Comparison of ENCODE assay signal across 10 mouse cellular contexts in genomic region chr7:4795767-4796433, GRCm38 (mm10). TPM values are rescaled to one million over a fixed set of nuclear protein-coding genes. Genes with fewer than 3 reads are reported as not detected.
A peak's percentile ranks its signal among the peaks of the same experiment; 100 is the strongest.
DNase-seq lines count a peak whose midpoint lies in the region; ATAC-seq and TF ChIP-seq lines count a peak whose summit lies in the region.
"Had no signal": no experiment of that assay in that cellular context is flagged by ENCODE, and none has a peak within 500 bp of the region (broad histone marks: within the 10 kb centered on the region; RNA-seq: fewer than 3 reads in every experiment).

No protein-coding gene starts in this region.

- H3K4me3 ChIP-seq in forebrain, embryonic 11.5 days (ENCODE audit: low read depth, low read length) = no peak overlapping the region
- no peak overlapping the region for H3K4me3 ChIP-seq in forebrain, embryonic 16.5 days (replicated peaks; ENCODE audit: low read length)
- H3K4me3 ChIP-seq in midbrain, embryonic 15.5 days = no peak overlapping the region
- no peak overlapping the region for H3K4me3 ChIP-seq in midbrain, embryonic 16.5 days (ENCODE audit: low read depth, low read length)
- H3K4me3 ChIP-seq in intestine, postnatal 0 days (ENCODE audit: low read depth, low read length) = no peak overlapping the region
- H3K4me3 ChIP-seq: hindbrain, embryonic 15.5 days; neural tube, embryonic 13.5 days had no signal

- DNase-seq in forebrain, embryonic 11.5 days (ENCODE audit: low spot score) = no peak
- DNase-seq in cerebellum, postnatal 10 days = peak; percentile 48 to 62
- DNase-seq in natural killer cell, adult 2 months (ENCODE audit: low spot score in 2 of 2) = peak; percentile 24
- no peak for DNase-seq in frontal cortex, postnatal 10 days (ENCODE audit: low spot score in 2 of 2)

- TF ChIP-seq CTCF in intestine, postnatal 0 days (IDR thresholded peaks at IDR 0.05; ENCODE audit: low read depth) = peak; percentile 85

- H3K9ac ChIP-seq in forebrain, embryonic 11.5 days (ENCODE audit: low read length) = no peak overlapping the region
- H3K9ac ChIP-seq in forebrain, embryonic 16.5 days (replicated peaks; ENCODE audit: low read depth, low read length) = no peak overlapping the region
- H3K9ac ChIP-seq in midbrain, embryonic 15.5 days = no peak overlapping the region
- no peak overlapping the region for H3K9ac ChIP-seq in midbrain, embryonic 16.5 days (ENCODE audit: low read depth, low read length)
- no peak overlapping the region for H3K9ac ChIP-seq in intestine, postnatal 0 days (ENCODE audit: low read depth, low read length)
- H3K9ac ChIP-seq: hindbrain, embryonic 15.5 days; neural tube, embryonic 13.5 days had no signal

- H3K4me1 ChIP-seq in forebrain, embryonic 11.5 days (replicated peaks; ENCODE audit: control insufficient read depth, insufficient read depth, low read length) = peaks cover 7% of the 10 kb centered on the region; the same call in 1 of the 2 replicates
- H3K4me1 ChIP-seq in forebrain, embryonic 16.5 days (replicated peaks; ENCODE audit: control insufficient read depth, insufficient read depth, low read length) = peaks cover 17% of the 10 kb centered on the region
- peaks cover 15% of the 10 kb centered on the region for H3K4me1 ChIP-seq in midbrain, embryonic 15.5 days
- peaks cover 9% of the 10 kb centered on the region for H3K4me1 ChIP-seq in midbrain, embryonic 16.5 days (ENCODE audit: control insufficient read depth, insufficient read depth, low read length)
- H3K4me1 ChIP-seq in intestine, postnatal 0 days (replicated peaks; ENCODE audit: control insufficient read depth, insufficient read depth, low read length) = no peaks in the 10 kb centered on the region

- no peak overlapping the region for H3K27ac ChIP-seq in forebrain, embryonic 11.5 days (ENCODE audit: low read depth, low read length)
- H3K27ac ChIP-seq in forebrain, embryonic 16.5 days (ENCODE audit: low read length) = no peak overlapping the region
- H3K27ac ChIP-seq in midbrain, embryonic 15.5 days = 0 out of 2 replicates have a peak overlapping the region, but pooled peaks have one; percentile 21
- H3K27ac ChIP-seq in midbrain, embryonic 16.5 days (ENCODE audit: low read length) = no peak overlapping the region
- H3K27ac ChIP-seq in intestine, postnatal 0 days (ENCODE audit: low read depth, low read length) = no peak overlapping the region
- H3K27ac ChIP-seq: hindbrain, embryonic 15.5 days; neural tube, embryonic 13.5 days had no signal

- H3K4me2 ChIP-seq in forebrain, embryonic 11.5 days (ENCODE audit: low read depth, low read length, severe bottlenecking) = no peak overlapping the region
- no peak overlapping the region for H3K4me2 ChIP-seq in forebrain, embryonic 16.5 days (ENCODE audit: low read length)
- no peak overlapping the region for H3K4me2 ChIP-seq in midbrain, embryonic 15.5 days
- no peak overlapping the region for H3K4me2 ChIP-seq in midbrain, embryonic 16.5 days (ENCODE audit: low read length)
- no peak overlapping the region for H3K4me2 ChIP-seq in intestine, postnatal 0 days (replicated peaks; ENCODE audit: low read depth)
- H3K4me2 ChIP-seq: hindbrain, embryonic 15.5 days; neural tube, embryonic 13.5 days had no signal

- H3K36me3 ChIP-seq in forebrain, embryonic 11.5 days (ENCODE audit: control insufficient read depth, insufficient read depth, low read length) = peaks cover 16% of the 10 kb centered on the region
- peaks cover 17% of the 10 kb centered on the region for H3K36me3 ChIP-seq in forebrain, embryonic 16.5 days (ENCODE audit: control insufficient read depth, insufficient read depth)
- peaks cover 24% of the 10 kb centered on the region for H3K36me3 ChIP-seq in midbrain, embryonic 15.5 days (replicated peaks)
- peaks cover 16% of the 10 kb centered on the region for H3K36me3 ChIP-seq in midbrain, embryonic 16.5 days (ENCODE audit: control insufficient read depth, insufficient read depth, low read length)
- peaks cover 18% of the 10 kb centered on the region for H3K36me3 ChIP-seq in intestine, postnatal 0 days (ENCODE audit: control insufficient read depth, insufficient read depth)

- 77% methylated on average over 7 of the region's 7 CpGs for WGBS in forebrain, embryonic 11.5 days
- WGBS in forebrain, embryonic 16.5 days = 70% methylated on average over 7 of the region's 7 CpGs
- 74% methylated on average over 7 of the region's 7 CpGs for WGBS in midbrain, embryonic 15.5 days
- WGBS in midbrain, embryonic 16.5 days = 72% methylated on average over 7 of the region's 7 CpGs
- 68% methylated on average over 7 of the region's 7 CpGs for WGBS in intestine, postnatal 0 days

- H3K9me3 ChIP-seq in forebrain, embryonic 11.5 days (ENCODE audit: control insufficient read depth, low read length) = no peaks in the 10 kb centered on the region
- no peaks in the 10 kb centered on the region for H3K9me3 ChIP-seq in forebrain, embryonic 16.5 days (ENCODE audit: control insufficient read depth, low read length)
- H3K9me3 ChIP-seq in midbrain, embryonic 15.5 days = no peaks in the 10 kb centered on the region
- H3K9me3 ChIP-seq in midbrain, embryonic 16.5 days (replicated peaks; ENCODE audit: control insufficient read depth, low read length, poor library complexity, severe bottlenecking) = no peaks in the 10 kb centered on the region
- no peaks in the 10 kb centered on the region for H3K9me3 ChIP-seq in intestine, postnatal 0 days (ENCODE audit: control insufficient read depth)
- H3K9me3 ChIP-seq: hindbrain, embryonic 15.5 days; neural tube, embryonic 13.5 days had no signal

- 0 out of 2 replicates have a peak, but pooled peaks have one; percentile 10 for ATAC-seq in forebrain, embryonic 11.5 days (replicated peaks; ENCODE audit: low FRiP score)
- ATAC-seq in forebrain, embryonic 16.5 days = no peak
- no peak for ATAC-seq in midbrain, embryonic 15.5 days (replicated peaks)
- ATAC-seq in midbrain, embryonic 16.5 days = no peak
- ATAC-seq in intestine, postnatal 0 days = no peak

- no peaks in the 10 kb centered on the region; the same call in 1 of the 2 replicates for H3K27me3 ChIP-seq in forebrain, embryonic 11.5 days (ENCODE audit: control insufficient read depth, insufficient read depth, low read length)
- H3K27me3 ChIP-seq in forebrain, embryonic 16.5 days (replicated peaks; ENCODE audit: control insufficient read depth, insufficient read depth, low read length) = no peaks in the 10 kb centered on the region
- H3K27me3 ChIP-seq in midbrain, embryonic 15.5 days (replicated peaks) = no peaks in the 10 kb centered on the region
- H3K27me3 ChIP-seq in midbrain, embryonic 16.5 days (ENCODE audit: control insufficient read depth, insufficient read depth, low read depth, low read length) = no peaks in the 10 kb centered on the region
- no peaks in the 10 kb centered on the region for H3K27me3 ChIP-seq in intestine, postnatal 0 days (replicated peaks; ENCODE audit: control insufficient read depth, insufficient read depth, low read length)
- H3K27me3 ChIP-seq: hindbrain, embryonic 15.5 days had no signal

RNA-seq across cellular contexts. Expression of gene Rpl28, which starts 3.2 kb away (rescaled TPM):
- 203 and 220 TPM in 2 replicates for polyA plus RNA-seq in forebrain, embryonic 11.5 days (2014; fragmentation: Nextera tagmentation; extraction: Ambion mirVana)
- 173 and 179 TPM in 2 replicates for polyA plus RNA-seq in forebrain, embryonic 16.5 days (2015; fragmentation: Nextera tagmentation; extraction: Ambion mirVana)
- polyA plus RNA-seq in midbrain, embryonic 15.5 days (2015; fragmentation: Nextera tagmentation; extraction: Ambion mirVana) = 186 and 187 TPM in 2 replicates
- 201 and 213 TPM in 2 replicates for polyA plus RNA-seq in midbrain, embryonic 16.5 days (2015; fragmentation: Nextera tagmentation; extraction: Ambion mirVana)
- polyA plus RNA-seq in intestine, postnatal 0 days (2015; fragmentation: Nextera tagmentation; extraction: Ambion mirVana) = 419 and 467 TPM in 2 replicates

RNA-seq across cellular contexts. Expression of gene Tmem238, which starts 6.4 kb away (rescaled TPM):
- polyA plus RNA-seq in forebrain, embryonic 11.5 days (2014; fragmentation: Nextera tagmentation; extraction: Ambion mirVana) = 1.6 and 2.6 TPM in 2 replicates
- polyA plus RNA-seq in forebrain, embryonic 16.5 days (2015; fragmentation: Nextera tagmentation; extraction: Ambion mirVana) = 3.3 and 4.1 TPM in 2 replicates
- 5.4 and 5.8 TPM in 2 replicates for polyA plus RNA-seq in midbrain, embryonic 15.5 days (2015; fragmentation: Nextera tagmentation; extraction: Ambion mirVana)
- 6.2 and 6.5 TPM in 2 replicates for polyA plus RNA-seq in midbrain, embryonic 16.5 days (2015; fragmentation: Nextera tagmentation; extraction: Ambion mirVana)
- 74.3 and 75.5 TPM in 2 replicates for polyA plus RNA-seq in intestine, postnatal 0 days (2015; fragmentation: Nextera tagmentation; extraction: Ambion mirVana)

RNA-seq across cellular contexts. Expression of gene Tmem190, which starts 13.2 kb away (rescaled TPM):
- not detected in 2 replicates for polyA plus RNA-seq in forebrain, embryonic 11.5 days (2014; fragmentation: Nextera tagmentation; extraction: Ambion mirVana)
- not detected in 2 replicates for polyA plus RNA-seq in forebrain, embryonic 16.5 days (2015; fragmentation: Nextera tagmentation; extraction: Ambion mirVana)
- not detected in 2 replicates for polyA plus RNA-seq in midbrain, embryonic 15.5 days (2015; fragmentation: Nextera tagmentation; extraction: Ambion mirVana)
- 0.48 and 0.73 TPM in 2 replicates for polyA plus RNA-seq in midbrain, embryonic 16.5 days (2015; fragmentation: Nextera tagmentation; extraction: Ambion mirVana)
- 0.59 TPM in 1 of 2 replicates, not detected in the other for polyA plus RNA-seq in intestine, postnatal 0 days (2015; fragmentation: Nextera tagmentation; extraction: Ambion mirVana)
- polyA plus RNA-seq: hindbrain, embryonic 15.5 days; neural tube, embryonic 13.5 days had no signal

RNA-seq across cellular contexts. Expression of gene Il11, which starts 13.2 kb away (rescaled TPM):
- polyA plus RNA-seq in forebrain, embryonic 11.5 days (2014; fragmentation: Nextera tagmentation; extraction: Ambion mirVana) = 0.19 TPM in 1 of 2 replicates, not detected in the other
- 0.53 and 1.1 TPM in 2 replicates for polyA plus RNA-seq in forebrain, embryonic 16.5 days (2015; fragmentation: Nextera tagmentation; extraction: Ambion mirVana)
- 1.0 and 1.6 TPM in 2 replicates for polyA plus RNA-seq in midbrain, embryonic 15.5 days (2015; fragmentation: Nextera tagmentation; extraction: Ambion mirVana)
- polyA plus RNA-seq in midbrain, embryonic 16.5 days (2015; fragmentation: Nextera tagmentation; extraction: Ambion mirVana) = 1.3 TPM in 2 replicates
- 0.12 and 0.30 TPM in 2 replicates for polyA plus RNA-seq in intestine, postnatal 0 days (2015; fragmentation: Nextera tagmentation; extraction: Ambion mirVana)

RNA-seq across cellular contexts. Expression of gene Ube2s, which starts 16.5 kb away (rescaled TPM):
- polyA plus RNA-seq in forebrain, embryonic 11.5 days (2014; fragmentation: Nextera tagmentation; extraction: Ambion mirVana) = 476 and 526 TPM in 2 replicates
- 291 and 311 TPM in 2 replicates for polyA plus RNA-seq in forebrain, embryonic 16.5 days (2015; fragmentation: Nextera tagmentation; extraction: Ambion mirVana)
- 265 and 288 TPM in 2 replicates for polyA plus RNA-seq in midbrain, embryonic 15.5 days (2015; fragmentation: Nextera tagmentation; extraction: Ambion mirVana)
- 226 and 253 TPM in 2 replicates for polyA plus RNA-seq in midbrain, embryonic 16.5 days (2015; fragmentation: Nextera tagmentation; extraction: Ambion mirVana)
- polyA plus RNA-seq in intestine, postnatal 0 days (2015; fragmentation: Nextera tagmentation; extraction: Ambion mirVana) = 116 and 126 TPM in 2 replicates

Comparison
In these comparisons a context has a peak if more than half of its experiments do, and no peak if none do; other contexts are left out.
1. DNase-seq: peak in cerebellum, postnatal 10 days (2 of 2) and natural killer cell, adult 2 months (2 of 2); none in forebrain, embryonic 11.5 days (single experiment) and frontal cortex, postnatal 10 days (0 of 2).
2. RNA of gene Tmem238, which starts 6.4 kb away (polyA plus RNA-seq): 74.3 to 75.5 TPM in intestine, postnatal 0 days; 6.2 to 6.5 TPM in midbrain, embryonic 16.5 days, 5.4 to 5.8 TPM in midbrain, embryonic 15.5 days, 3.3 to 4.1 TPM in forebrain, embryonic 16.5 days and 1.6 to 2.6 TPM in forebrain, embryonic 11.5 days; every median in the first group is over 10 times any median in the second.